Mouse (Mus musculus) adrenal gland (tissue): ENCODE measurements around the gene Slc37a1.

Experiments
- intact Hi-C: fragments of 180-260 bp; cut with DNase I; formaldehyde crosslinking; loops from one replicate; pipeline ENCODE4 v1.15.1; 2025

The Slc37a1 gene

GRCm38 (mm10) chr17:31391462-31391861 is 104.9 kb downstream of the Slc37a1 start:
- intact Hi-C loops, result no loop called here

- intact Hi-C loops, result no loop called here
These were observed 105.4 kb downstream of the Slc37a1 start for GRCm38 (mm10) chr17:31392041-31392440.

- intact Hi-C loops, result no loop called here
These were observed 107.2 kb downstream of the Slc37a1 start for GRCm38 (mm10) chr17:31393811-31394210.

GRCm38 (mm10) chr17:31400294-31400693 is 113.7 kb downstream of the Slc37a1 start:
- intact Hi-C loops, result no loop called here
